Mouse (Mus musculus) embryonic facial prominence, embryonic 11.5 days (tissue): ENCODE data around the gene Gstm3. TPM values are rescaled to one million over a fixed set of nuclear protein-coding genes. Genes with fewer than 3 reads are reported as not detected.
"Not testable (repeated sequence)": the region's sequence is repeated elsewhere in the genome, so short reads cannot be mapped to it uniquely, and the experiment has no call there.

Source experiments
- ATAC-seq: fragments of 200-750 bp; cut with Nextera tagmentation; replicated peaks from 2 replicates; pipeline ENCODE4 v1.8.0; 2017; ENCODE audit warnings: low read depth; ENCODE audit not compliant: insufficient number of reproducible peaks, low FRiP score, low TSS enrichment
- DNase-seq: peaks from one replicate; pipeline ENCODE4 v3.0.0-alpha.2; 2015; ENCODE audit warnings: low spot score
- H3K27ac ChIP-seq: fragments of 300-500 bp; sonication (generic); replicated peaks from 2 replicates; pipeline ENCODE4 v1.5.1; 2014; ENCODE audit warnings: mild to moderate bottlenecking, low read depth, low read length, control low read depth
- H3K27me3 ChIP-seq: fragments of 300-500 bp; sonication (generic); 2 replicates; pipeline ENCODE4 v1.6.1; 2014; ENCODE audit warnings: mild to moderate bottlenecking, low read length, moderate library complexity, mixed read lengths; ENCODE audit not compliant: control insufficient read depth, insufficient read depth
- H3K36me3 ChIP-seq: fragments of 300-500 bp; sonication (generic); replicated peaks from 2 replicates; pipeline ENCODE4 v1.6.1; 2014; ENCODE audit warnings: low read depth, mild to moderate bottlenecking, low read length, moderate library complexity, mixed read lengths; ENCODE audit not compliant: control insufficient read depth, insufficient read depth
- H3K4me1 ChIP-seq: fragments of 300-500 bp; sonication (generic); 2 replicates; pipeline ENCODE4 v1.6.1; 2014; ENCODE audit warnings: low read length, mixed read lengths; ENCODE audit not compliant: control insufficient read depth, insufficient read depth
- H3K4me2 ChIP-seq: fragments of 300-500 bp; sonication (generic); 2 replicates; pipeline ENCODE4 v1.6.1; 2014; ENCODE audit warnings: low read depth, mild to moderate bottlenecking, control low read depth, low read length, moderate library complexity
- H3K4me3 ChIP-seq: fragments of 300-500 bp; sonication (generic); 2 replicates; pipeline ENCODE4 v1.5.1; 2014; ENCODE audit warnings: low read depth, low read length, control low read depth
- H3K9ac ChIP-seq: fragments of 300-500 bp; sonication (generic); replicated peaks from 2 replicates; pipeline ENCODE4 v1.6.1; 2014; ENCODE audit warnings: mild to moderate bottlenecking, control low read depth, low read length
- H3K9me3 ChIP-seq: fragments of 300-500 bp; sonication (generic); replicated peaks from 2 replicates; pipeline ENCODE4 v1.6.1; 2016; ENCODE audit warnings: mild to moderate bottlenecking, low read length, inconsistent platforms, mixed read lengths; ENCODE audit not compliant: control insufficient read depth
- WGBS: fragments of 180-500 bp; shearing (Covaris S2); extraction: QIAGEN DNeasy Blood & Tissue Kit; methylation state at CpG from one replicate; pipeline ENCODE4 v1.1.7; 2014; 5-methylcytosine and 5-hydroxymethylcytosine counted together
- polyA plus RNA-seq: library from polyadenylated mRNA; unstranded; fragments of >200 nt; fragmentation: Nextera tagmentation; extraction: Ambion mirVana; gene quantifications from 2 replicates; pipeline ENCODE4 v1.2.1, GENCODE M21; 2014

The Gstm3 gene
- polyA plus RNA-seq, 1 experiment from 2014 or later, result not detected

GRCm38 (mm10) chr3:107971101-107971500 lies 2.0 kb upstream of the Gstm3 start:
- not testable (repeated sequence) for H3K27ac ChIP-seq, H3K4me2 ChIP-seq, H3K36me3 ChIP-seq, H3K9me3 ChIP-seq, H3K9ac ChIP-seq, H3K27me3 ChIP-seq, DNase-seq, H3K4me3 ChIP-seq, H3K4me1 ChIP-seq, ATAC-seq
- 60% methylated on average over 3 of the region's 3 CpGs for WGBS

- no peaks in the 10 kb centered on the region for H3K27me3 ChIP-seq
- no peaks in the 10 kb centered on the region for H3K36me3 ChIP-seq
- H3K4me2 ChIP-seq, result no peak overlapping the region
- no peak overlapping the region for H3K27ac ChIP-seq
- no peak for DNase-seq
- no peaks in the 10 kb centered on the region for H3K9me3 ChIP-seq
- H3K4me1 ChIP-seq, result no peaks in the 10 kb centered on the region
- ATAC-seq, result no peak
- H3K4me3 ChIP-seq, result no peak overlapping the region
- WGBS, result 95% methylated on average over 5 of the region's 5 CpGs
- H3K9ac ChIP-seq, result no peak overlapping the region
Observed at GRCm38 (mm10) chr3:107966631-107967030, 2.5 kb downstream of the Gstm3 start.

GRCm38 (mm10) chr3:107965592-107965991 lies 3.5 kb downstream of the Gstm3 start:
- H3K4me1 ChIP-seq, result no peaks in the 10 kb centered on the region
- no peak for ATAC-seq

GRCm38 (mm10) chr3:107964656-107965308 lies 4.3 kb downstream of the Gstm3 start:
- Histone ChIP-seq H3K9me3 (no peaks in the 10 kb centered on the region), H3K9ac (no peak overlapping the region), H3K27me3 (no peaks in the 10 kb centered on the region), H3K27ac (no peak overlapping the region), H3K4me1 (no peaks in the 10 kb centered on the region), H3K4me2 (no peak overlapping the region), H3K36me3 (no peaks in the 10 kb centered on the region), H3K4me3 (no peak overlapping the region)
- DNase-seq (no peak), ATAC-seq (no peak; the same call in 1 of the 2 replicates)
- WGBS, result 77% methylated on average over 5 of the region's 5 CpGs

More at GRCm38 (mm10) chr3:107965592-107965991, 3.5 kb downstream of the Gstm3 start:
- DNase-seq, result no peak
- no peak overlapping the region for H3K4me3 ChIP-seq
- no peak overlapping the region for H3K27ac ChIP-seq
- no peaks in the 10 kb centered on the region for H3K9me3 ChIP-seq
- H3K27me3 ChIP-seq, result no peaks in the 10 kb centered on the region
- WGBS, result 65% methylated on average over 1 of the region's 1 CpGs
- no peak overlapping the region for H3K9ac ChIP-seq
- no peak overlapping the region for H3K4me2 ChIP-seq
- H3K36me3 ChIP-seq, result no peaks in the 10 kb centered on the region

- H3K27me3 ChIP-seq, result no peaks in the 10 kb centered on the region
- H3K27ac ChIP-seq, result no peak overlapping the region
- ATAC-seq (no peak), DNase-seq (no peak)
- no peaks in the 10 kb centered on the region for H3K4me1 ChIP-seq
- no peak overlapping the region for H3K4me3 ChIP-seq
- H3K36me3 ChIP-seq, result no peaks in the 10 kb centered on the region
- no peak overlapping the region for H3K4me2 ChIP-seq
- H3K9ac ChIP-seq, result no peak overlapping the region
- H3K9me3 ChIP-seq, result no peaks in the 10 kb centered on the region
- 85% methylated on average over 4 of the region's 4 CpGs for WGBS
Observed at GRCm38 (mm10) chr3:107964026-107964425, 5.1 kb downstream of the Gstm3 start.

- not testable (repeated sequence) for DNase-seq, ATAC-seq, H3K9me3 ChIP-seq, H3K27ac ChIP-seq, H3K4me3 ChIP-seq, H3K27me3 ChIP-seq, H3K4me1 ChIP-seq, H3K4me2 ChIP-seq, H3K9ac ChIP-seq, H3K36me3 ChIP-seq
- WGBS, result 87% methylated on average over 9 of the region's 9 CpGs
Observed at GRCm38 (mm10) chr3:107955260-107955659, 13.8 kb downstream of the Gstm3 start.

- ATAC-seq, result no peak
- H3K27me3 ChIP-seq, result no peaks in the 10 kb centered on the region
- H3K4me2 ChIP-seq, result no peak overlapping the region
- H3K9me3 ChIP-seq, result no peaks in the 10 kb centered on the region
- no peak for DNase-seq
- no peak overlapping the region for H3K9ac ChIP-seq
- no peak overlapping the region for H3K4me3 ChIP-seq
- no peaks in the 10 kb centered on the region for H3K4me1 ChIP-seq
- WGBS, result 82% methylated on average over 5 of the region's 5 CpGs
- H3K27ac ChIP-seq, result no peak overlapping the region
- H3K36me3 ChIP-seq, result no peaks in the 10 kb centered on the region
Observed at GRCm38 (mm10) chr3:107953906-107954305, 15.2 kb downstream of the Gstm3 start.

- Histone ChIP-seq H3K9ac (no peak overlapping the region), H3K36me3 (no peaks in the 10 kb centered on the region), H3K27ac (no peak overlapping the region), H3K9me3 (no peaks in the 10 kb centered on the region), H3K4me1 (no peaks in the 10 kb centered on the region), H3K27me3 (no peaks in the 10 kb centered on the region), H3K4me2 (no peak overlapping the region), H3K4me3 (no peak overlapping the region)
- ATAC-seq (no peak; the same call in 1 of the 2 replicates), DNase-seq (peak; percentile 43)
- WGBS, result 26% methylated on average over 6 of the region's 6 CpGs
Observed at GRCm38 (mm10) chr3:107953328-107953755, 15.7 kb downstream of the Gstm3 start.
